Mouse (Mus musculus) cerebellum, adult 2 months (tissue): ENCODE data around the gene Sgpl1.

Source experiments
- CTCF ChIP-seq: fragments of 200-500 bp; IDR thresholded peaks from 2 replicates; pipeline ENCODE4 v1.5.1; 2011; ENCODE audit warnings: low read depth, mild to moderate bottlenecking, control low read depth, low read length, moderate library complexity, borderline replicate concordance; ENCODE audit not compliant: insufficient read depth
- POLR2A ChIP-seq: fragments of 200-500 bp; IDR thresholded peaks from 2 replicates; pipeline ENCODE4 v1.6.1; 2011; ENCODE audit warnings: low read length, control low read depth, borderline replicate concordance; ENCODE audit not compliant: insufficient read depth

- TF ChIP-seq CTCF, result no peak
- TF ChIP-seq POLR2A, result no peak
These were observed 721 bp downstream of the Sgpl1 start for GRCm38 (mm10) chr10:61146807-61147156.
